Mouse (Mus musculus) lung, embryonic 14.5 days (tissue): ENCODE measurements at regions not wholly inside any gene's neighbourhood (a gene's known extent, or its start where the extent isn't known, plus 50 kb on each side); places are given as distances from the start of the nearest gene placed in this dataset.

Experiments
- ATAC-seq: fragments of 200-750 bp; cut with Nextera tagmentation; 2 replicates; pipeline ENCODE4 v1.8.0; 2017; ENCODE audit warnings: mild to moderate bottlenecking, moderate TSS enrichment, moderate library complexity; ENCODE audit not compliant: insufficient read depth
- DNase-seq: peaks from one replicate; pipeline ENCODE4 v3.0.0-alpha.2; 2015
- H3K27ac ChIP-seq: fragments of 300-500 bp; sonication (generic); 2 replicates; pipeline ENCODE4 v1.5.1; 2014; ENCODE audit warnings: low read depth, mild to moderate bottlenecking, moderate library complexity
- H3K27me3 ChIP-seq: fragments of 300-500 bp; sonication (generic); 2 replicates; pipeline ENCODE4 v1.6.1; 2014; ENCODE audit warnings: low read length, control low read depth; ENCODE audit not compliant: insufficient read depth
- H3K36me3 ChIP-seq: fragments of 300-500 bp; sonication (generic); 2 replicates; pipeline ENCODE4 v1.6.1; 2014; ENCODE audit warnings: control low read depth; ENCODE audit not compliant: insufficient read depth
- H3K4me1 ChIP-seq: fragments of 300-500 bp; sonication (generic); 2 replicates; pipeline ENCODE4 v1.6.1; 2014; ENCODE audit warnings: antibody characterized with exemption, control low read depth; ENCODE audit not compliant: insufficient read depth
- H3K4me2 ChIP-seq: fragments of 300-500 bp; sonication (generic); 2 replicates; pipeline ENCODE4 v1.6.1; 2014; ENCODE audit warnings: mild to moderate bottlenecking
- H3K4me3 ChIP-seq: fragments of 300-500 bp; sonication (generic); 2 replicates; pipeline ENCODE4 v1.5.1; 2014; ENCODE audit warnings: low read depth, low read length
- H3K9ac ChIP-seq: fragments of 300-500 bp; sonication (generic); 2 replicates; pipeline ENCODE4 v1.6.1; 2014
- H3K9me3 ChIP-seq: fragments of 300-500 bp; sonication (generic); 2 replicates; pipeline ENCODE4 v1.6.1; 2016; ENCODE audit warnings: low read depth, low read length, control low read depth
- CTCF ChIP-seq: IDR thresholded peaks from 2 replicates; pipeline ENCODE4 v1.5.1; 2016; ENCODE audit warnings: antibody characterized with exemption, low read depth
- WGBS: fragments of 180-500 bp; shearing (Covaris S2); extraction: QIAGEN DNeasy Blood & Tissue Kit; methylation state at CpG from one replicate; pipeline ENCODE4 v1.1.7; 2014; 5-methylcytosine and 5-hydroxymethylcytosine counted together

DNA sequence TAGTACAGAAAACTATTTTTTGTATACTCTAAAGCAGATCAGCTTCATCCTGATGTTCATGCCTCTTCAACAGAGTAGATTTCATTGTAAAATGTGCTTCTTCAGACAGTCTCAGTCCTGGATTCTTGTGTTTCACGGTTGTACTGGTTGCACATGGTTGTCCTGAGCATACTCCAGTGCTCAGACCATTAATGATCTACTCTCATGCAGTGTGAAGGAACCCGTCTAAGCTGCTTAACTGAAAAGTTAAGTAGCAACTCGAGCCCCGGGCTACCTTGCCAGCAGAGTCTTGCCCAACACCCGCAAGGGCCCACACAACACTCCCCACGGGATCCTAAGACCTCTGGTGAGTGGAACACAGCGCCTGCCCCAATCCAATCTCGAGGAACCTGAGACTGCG, 380.3 kb upstream of the Fbxo33 start:
- H3K4me3 ChIP-seq, result no peak overlapping the region
- no peak overlapping the region for H3K9ac ChIP-seq
- H3K27me3 ChIP-seq, result no peaks in the 10 kb centered on the region
- H3K4me2 ChIP-seq, result no peak overlapping the region
- H3K9me3 ChIP-seq, result no peaks in the 10 kb centered on the region
- no peak overlapping the region for H3K27ac ChIP-seq
- DNase-seq, result no peak
- WGBS, result 84% methylated on average over 8 of the region's 9 CpGs
- no peak for TF ChIP-seq CTCF
- no peak for ATAC-seq
- H3K36me3 ChIP-seq, result no peaks in the 10 kb centered on the region
- no peaks in the 10 kb centered on the region for H3K4me1 ChIP-seq

GRCm38 (mm10) chr12:59589354-59589753, 369.8 kb upstream of the Fbxo33 start:
- H3K9ac ChIP-seq, result no peak overlapping the region
- DNase-seq, result no peak
- no peaks in the 10 kb centered on the region for H3K4me1 ChIP-seq
- no peaks in the 10 kb centered on the region for H3K9me3 ChIP-seq
- no peak for ATAC-seq
- H3K36me3 ChIP-seq, result no peaks in the 10 kb centered on the region
- no peak overlapping the region for H3K4me3 ChIP-seq
- H3K27me3 ChIP-seq, result no peaks in the 10 kb centered on the region
- TF ChIP-seq CTCF, result no peak
- no peak overlapping the region for H3K27ac ChIP-seq
- no peak overlapping the region for H3K4me2 ChIP-seq
- 100% methylated on average over 2 of the region's 2 CpGs for WGBS

- Histone ChIP-seq H3K9me3 (no peaks in the 10 kb centered on the region), H3K36me3 (no peaks in the 10 kb centered on the region), H3K4me2 (no peak overlapping the region), H3K4me3 (no peak overlapping the region), H3K4me1 (no peaks in the 10 kb centered on the region), H3K27ac (no peak overlapping the region), H3K27me3 (no peaks in the 10 kb centered on the region), H3K9ac (no peak overlapping the region)
- ATAC-seq (no peak), DNase-seq (no peak)
- TF ChIP-seq CTCF, result no peak
- 58% methylated on average over 1 of the region's 1 CpGs for WGBS
Observed at GRCm38 (mm10) chr12:59582587-59582986, 363.1 kb upstream of the Fbxo33 start.

GRCm38 (mm10) chr12:59579694-59580093, 360.2 kb upstream of the Fbxo33 start:
- Histone ChIP-seq H3K36me3 (no peaks in the 10 kb centered on the region), H3K27me3 (no peaks in the 10 kb centered on the region), H3K27ac (no peak overlapping the region), H3K9ac (no peak overlapping the region), H3K4me1 (no peaks in the 10 kb centered on the region), H3K4me3 (no peak overlapping the region), H3K9me3 (no peaks in the 10 kb centered on the region), H3K4me2 (no peak overlapping the region)
- TF ChIP-seq CTCF, result no peak
- ATAC-seq (no peak), DNase-seq (no peak)
- 86% methylated on average over 5 of the region's 5 CpGs for WGBS

DNA sequence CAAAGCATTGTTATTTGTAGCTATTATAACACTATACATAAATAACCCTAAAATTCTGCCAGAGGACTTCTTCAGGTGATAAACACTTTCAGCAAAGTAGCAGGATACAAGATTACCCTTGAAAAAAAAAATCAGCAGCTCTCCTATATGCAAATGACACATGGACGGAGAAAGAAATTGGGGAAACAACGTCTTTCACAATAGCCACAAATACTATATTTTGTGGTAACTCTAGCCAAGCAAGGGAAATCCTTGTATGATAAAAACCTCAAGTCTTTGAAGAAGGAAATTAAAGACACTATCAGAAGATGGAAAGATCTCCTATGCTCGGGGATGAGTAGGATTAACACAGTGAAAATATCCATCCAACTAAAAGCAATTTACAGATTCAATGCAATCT, 344.4 kb upstream of the Fbxo33 start:
- H3K36me3 ChIP-seq, result no peaks in the 10 kb centered on the region
- H3K4me1 ChIP-seq, result no peaks in the 10 kb centered on the region
- no peaks in the 10 kb centered on the region for H3K9me3 ChIP-seq
- DNase-seq (no peak), ATAC-seq (no peak)
- no peak overlapping the region for H3K27ac ChIP-seq
- 84% methylated on average over 3 of the region's 3 CpGs for WGBS
- H3K4me3 ChIP-seq, result no peak overlapping the region
- H3K9ac ChIP-seq, result no peak overlapping the region
- no peak for TF ChIP-seq CTCF
- H3K4me2 ChIP-seq, result no peak overlapping the region
- no peaks in the 10 kb centered on the region for H3K27me3 ChIP-seq

- Histone ChIP-seq H3K4me1 (no peaks in the 10 kb centered on the region), H3K36me3 (no peaks in the 10 kb centered on the region), H3K27me3 (no peaks in the 10 kb centered on the region), H3K4me3 (no peak overlapping the region), H3K4me2 (no peak overlapping the region), H3K9me3 (no peaks in the 10 kb centered on the region), H3K9ac (no peak overlapping the region), H3K27ac (no peak overlapping the region)
- no peak for TF ChIP-seq CTCF
- ATAC-seq (no peak), DNase-seq (no peak)
- 66% methylated on average over 2 of the region's 2 CpGs for WGBS
Observed at GRCm38 (mm10) chr12:59539788-59540187, 320.3 kb upstream of the Fbxo33 start.

DNA sequence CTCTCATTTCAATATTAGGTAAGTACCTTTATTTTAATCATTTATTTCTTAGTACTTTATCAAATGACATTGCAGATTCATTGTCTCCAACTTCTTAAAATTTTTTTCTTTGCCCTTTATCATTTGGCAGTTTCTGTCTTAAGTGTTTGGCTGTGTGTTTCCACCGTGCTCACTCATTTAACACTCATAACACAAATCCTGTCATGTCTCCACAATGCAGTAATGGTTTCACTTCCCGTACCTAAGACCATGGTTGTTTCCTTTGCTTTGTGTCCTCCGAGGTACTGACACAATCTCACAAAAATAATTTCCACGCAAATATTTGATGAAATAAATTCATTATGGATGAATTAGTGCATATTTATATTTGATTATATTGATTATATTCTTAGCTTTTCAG, 311.0 kb upstream of the Fbxo33 start:
- H3K9ac ChIP-seq, result no peak overlapping the region
- ATAC-seq (no peak), DNase-seq (no peak)
- no peaks in the 10 kb centered on the region for H3K4me1 ChIP-seq
- no peaks in the 10 kb centered on the region for H3K27me3 ChIP-seq
- no peak overlapping the region for H3K4me3 ChIP-seq
- H3K9me3 ChIP-seq, result no peaks in the 10 kb centered on the region
- no peak overlapping the region for H3K4me2 ChIP-seq
- no peak overlapping the region for H3K27ac ChIP-seq
- H3K36me3 ChIP-seq, result no peaks in the 10 kb centered on the region
- 68% methylated on average over 4 of the region's 4 CpGs for WGBS
- no peak for TF ChIP-seq CTCF

DNA sequence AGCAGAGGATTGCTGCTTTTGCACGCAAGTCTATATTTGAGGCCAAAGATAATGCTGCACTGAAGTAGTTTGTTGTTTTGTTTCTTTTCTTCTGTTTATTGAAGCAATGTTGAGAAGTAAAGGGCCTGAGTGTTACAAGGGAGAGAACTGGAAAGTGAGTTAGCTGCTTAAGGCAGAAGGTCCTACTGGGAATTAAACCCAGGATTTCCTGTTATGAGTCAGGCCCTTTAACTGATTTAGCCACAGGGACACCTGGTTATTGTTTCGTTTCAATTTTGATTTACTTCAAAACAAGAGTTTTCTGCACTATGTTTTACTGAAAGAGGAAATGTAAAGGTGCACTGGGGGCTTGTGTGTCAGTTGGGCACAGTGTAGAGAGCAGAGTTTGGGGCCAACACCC, 303.8 kb upstream of the Fbxo33 start:
- H3K9me3 ChIP-seq, result no peaks in the 10 kb centered on the region
- no peak for TF ChIP-seq CTCF
- ATAC-seq (no peak), DNase-seq (no peak)
- no peaks in the 10 kb centered on the region for H3K27me3 ChIP-seq
- no peaks in the 10 kb centered on the region for H3K36me3 ChIP-seq
- H3K4me3 ChIP-seq, result no peak overlapping the region
- H3K27ac ChIP-seq, result no peak overlapping the region
- WGBS, result 79% methylated on average over 2 of the region's 2 CpGs
- no peak overlapping the region for H3K4me2 ChIP-seq
- H3K4me1 ChIP-seq, result no peaks in the 10 kb centered on the region
- H3K9ac ChIP-seq, result no peak overlapping the region
